Mouse (Mus musculus) spleen, adult 2 months (tissue): ENCODE results near the gene Stx4a.

ENCODE experiments used
- CTCF ChIP-seq: fragments of 200-500 bp; IDR thresholded peaks from 2 replicates; pipeline ENCODE4 v1.5.1; 2011; ENCODE audit warnings: mild to moderate bottlenecking, inconsistent platforms; ENCODE audit not compliant: insufficient read depth, insufficient read length, insufficient replicate concordance; ENCODE audit errors: extremely low read depth
- POLR2A ChIP-seq: fragments of 200-500 bp; IDR thresholded peaks from 2 replicates; pipeline ENCODE4 v1.6.1; 2011; ENCODE audit warnings: low read depth, low read length, inconsistent platforms

- no peak for TF ChIP-seq POLR2A
- no peak for TF ChIP-seq CTCF
These were observed 9.7 kb upstream of the Stx4a start for GRCm38 (mm10) chr7:127814241-127814921.
